Mouse (Mus musculus): ENCODE results near the gene Nuak2.

- no peak for TF ChIP-seq CTCF (IDR thresholded peaks at IDR 0.05)
- no peak for TF ChIP-seq EP300 (IDR thresholded peaks at IDR 0.05)
Measured at GRCm38 (mm10) chr1:132277124-132277523, 38.8 kb upstream of the Nuak2 start.
